Mouse (Mus musculus) stomach, embryonic 15.5 days (tissue): Measurements from ENCODE around the gene Gramd1c. TPM values are rescaled to one million over a fixed set of nuclear protein-coding genes. Genes with fewer than 3 reads are reported as not detected.

Experiments used
- ATAC-seq: fragments of 200-750 bp; cut with Nextera tagmentation; 2 replicates; pipeline ENCODE4 v1.8.0; 2017; ENCODE audit warnings: low read depth, moderate number of reproducible peaks, moderate TSS enrichment; ENCODE audit not compliant: insufficient read depth, low FRiP score
- H3K27ac ChIP-seq: fragments of 300-500 bp; sonication (generic); 2 replicates; pipeline ENCODE4 v1.5.1; 2015; ENCODE audit warnings: mild to moderate bottlenecking, inconsistent platforms
- H3K27me3 ChIP-seq: fragments of 300-500 bp; sonication (generic); replicated peaks from 2 replicates; pipeline ENCODE4 v1.6.1; 2015; ENCODE audit warnings: inconsistent platforms
- H3K36me3 ChIP-seq: fragments of 300-500 bp; sonication (generic); 2 replicates; pipeline ENCODE4 v1.6.1; 2015; ENCODE audit warnings: inconsistent platforms
- H3K4me1 ChIP-seq: fragments of 300-500 bp; sonication (generic); 2 replicates; pipeline ENCODE4 v1.6.1; 2015; ENCODE audit warnings: inconsistent platforms
- H3K4me2 ChIP-seq: fragments of 300-500 bp; sonication (generic); 2 replicates; pipeline ENCODE4 v1.6.1; 2015; ENCODE audit warnings: mild to moderate bottlenecking, inconsistent platforms
- H3K4me3 ChIP-seq: fragments of 300-500 bp; sonication (generic); replicated peaks from 2 replicates; pipeline ENCODE4 v1.5.1; 2015; ENCODE audit warnings: inconsistent platforms
- H3K9ac ChIP-seq: fragments of 300-500 bp; sonication (generic); 2 replicates; pipeline ENCODE4 v1.6.1; 2015; ENCODE audit warnings: inconsistent platforms
- H3K9me3 ChIP-seq: fragments of 300-500 bp; sonication (generic); 2 replicates; pipeline ENCODE4 v1.6.1; 2016; ENCODE audit warnings: inconsistent platforms
- WGBS: fragments of 180-500 bp; shearing (Covaris S2); methylation state at CpG from one replicate; pipeline ENCODE4 v1.1.7; 2015; 5-methylcytosine and 5-hydroxymethylcytosine counted together
- polyA plus RNA-seq: library from polyadenylated mRNA; unstranded; fragments of >200 nt; fragmentation: Nextera tagmentation; extraction: Ambion mirVana; gene quantifications from 2 replicates; pipeline ENCODE4 v1.2.1, GENCODE M21; 2015

Gramd1c gene
- polyA plus RNA-seq, 1 experiment from 2014 or later = 6.6 TPM

DNA sequence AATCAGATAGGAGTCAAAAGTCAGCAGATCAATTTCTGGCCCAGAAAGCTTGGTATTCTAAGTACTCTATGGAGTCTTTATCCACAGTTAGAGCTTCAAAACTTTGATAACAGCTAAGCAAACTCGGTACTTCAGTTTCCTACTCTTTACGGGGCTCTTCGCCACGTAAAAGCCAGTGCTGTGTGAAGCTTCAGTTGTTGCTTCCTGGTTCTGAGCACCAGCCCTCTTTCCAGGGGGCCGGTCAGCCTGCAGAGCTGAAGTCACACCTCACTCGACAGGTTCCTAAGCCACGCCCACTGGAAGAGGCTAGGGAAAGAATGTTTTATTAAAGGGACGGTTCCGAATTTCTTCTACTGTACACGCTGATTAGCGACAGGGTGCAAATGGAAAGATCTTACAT is 47.0 kb downstream of the Gramd1c start:
- Histone ChIP-seq H3K9ac (no peak overlapping the region), H3K27me3 (no peaks in the 10 kb centered on the region), H3K4me3 (peak overlapping the region; percentile 32), H3K4me1 (no peaks in the 10 kb centered on the region), H3K9me3 (no peaks in the 10 kb centered on the region), H3K36me3 (no peaks in the 10 kb centered on the region), H3K4me2 (peak overlapping the region; percentile 46), H3K27ac (no peak overlapping the region)
- 8% methylated on average over 11 of the region's 11 CpGs for WGBS
- peak; percentile 87 for ATAC-seq

DNA sequence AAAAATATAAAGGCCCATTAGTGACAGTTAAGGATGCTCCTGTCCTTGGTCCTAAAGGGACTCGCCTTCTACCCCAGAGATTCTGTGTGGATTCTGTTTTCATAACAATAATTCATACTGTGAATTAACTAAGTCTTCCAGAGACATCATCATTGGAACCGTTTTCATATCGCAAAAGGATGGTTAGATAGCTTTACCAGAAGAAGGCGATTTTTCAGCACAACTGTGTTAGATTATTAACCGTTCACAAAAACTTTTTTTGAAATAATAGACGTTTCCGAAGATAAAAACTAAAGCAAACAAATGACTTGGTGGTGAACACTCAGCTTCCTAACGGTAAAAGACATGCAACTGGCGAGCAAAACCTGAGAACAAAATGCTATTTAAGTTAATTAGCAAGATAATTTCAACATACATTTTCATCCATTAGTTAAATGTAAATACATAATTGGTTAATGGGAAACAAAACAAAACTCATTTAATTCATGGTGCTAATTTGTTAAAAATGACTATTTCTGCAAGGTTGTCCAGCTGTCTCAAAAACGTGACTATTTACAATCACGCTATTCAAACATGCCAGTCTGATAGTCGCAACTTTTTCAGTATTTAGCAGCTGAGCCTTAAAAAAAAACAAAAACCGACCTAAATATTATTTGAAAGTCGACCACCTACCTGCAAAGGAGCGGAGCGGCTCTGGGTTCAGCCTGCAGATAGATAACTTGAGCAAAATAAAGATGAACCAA is 47.6 kb downstream of the Gramd1c start:
- Histone ChIP-seq H3K27me3 (no peaks in the 10 kb centered on the region), H3K4me2 (peak overlapping the region; percentile 46), H3K9ac (no peak overlapping the region), H3K4me1 (no peaks in the 10 kb centered on the region), H3K4me3 (peak overlapping the region; percentile 32), H3K36me3 (no peaks in the 10 kb centered on the region), H3K27ac (no peak overlapping the region), H3K9me3 (no peaks in the 10 kb centered on the region)
- ATAC-seq = 0 out of 2 replicates have a peak, but pooled peaks have one; percentile 4
- WGBS = 47% methylated on average over 16 of the region's 16 CpGs

DNA sequence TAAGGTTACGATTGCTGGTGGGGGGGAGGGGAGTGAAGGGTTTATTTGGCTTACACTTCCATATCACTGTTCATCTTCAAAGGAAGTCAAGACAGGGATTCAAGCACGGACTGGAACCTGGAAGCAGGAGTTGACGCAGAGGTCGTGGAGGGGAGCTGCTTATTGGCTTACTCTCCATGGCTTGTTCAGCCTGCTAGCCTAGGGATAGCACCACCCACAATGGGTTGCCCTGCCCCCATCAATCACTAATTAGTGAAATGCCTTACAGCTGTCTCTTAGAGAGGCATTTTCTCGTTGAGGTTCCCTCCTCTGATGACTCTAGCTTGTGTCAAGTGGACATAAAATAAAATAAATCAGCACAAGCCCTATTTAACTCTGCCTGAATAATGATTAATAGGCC is 52.1 kb downstream of the Gramd1c start:
- H3K27me3 ChIP-seq = no peaks in the 10 kb centered on the region
- no peak overlapping the region for H3K4me3 ChIP-seq
- H3K4me2 ChIP-seq = no peak overlapping the region
- H3K4me1 ChIP-seq = no peaks in the 10 kb centered on the region
- H3K36me3 ChIP-seq = no peaks in the 10 kb centered on the region
- WGBS = 61% methylated on average over 5 of the region's 5 CpGs
- ATAC-seq = no peak
- H3K9me3 ChIP-seq = no peaks in the 10 kb centered on the region
- no peak overlapping the region for H3K27ac ChIP-seq
- no peak overlapping the region for H3K9ac ChIP-seq

DNA sequence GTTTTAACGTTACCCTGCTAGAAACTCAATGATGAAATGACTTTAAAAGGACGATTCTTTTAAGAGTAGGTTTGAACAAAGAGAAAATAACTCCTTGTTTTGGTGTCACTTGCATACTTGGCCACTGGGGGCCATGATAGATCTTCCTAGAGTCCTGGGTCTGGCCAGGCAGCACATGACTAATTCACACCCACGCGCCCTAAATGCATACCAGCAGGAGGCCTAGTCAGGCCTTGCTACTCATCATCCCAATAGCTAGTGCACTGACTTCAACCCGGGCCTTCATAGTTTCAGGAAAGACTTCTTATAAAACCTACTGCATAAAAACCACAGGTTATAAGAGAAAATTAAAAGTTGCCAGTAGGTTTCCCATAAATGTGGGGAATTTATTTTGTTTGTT is 61.1 kb downstream of the Gramd1c start:
- WGBS = 60% methylated on average over 5 of the region's 5 CpGs
- H3K4me2 ChIP-seq = no peak overlapping the region
- H3K9me3 ChIP-seq = no peaks in the 10 kb centered on the region
- no peak overlapping the region for H3K27ac ChIP-seq
- no peaks in the 10 kb centered on the region for H3K27me3 ChIP-seq
- ATAC-seq = no peak
- no peak overlapping the region for H3K9ac ChIP-seq
- no peak overlapping the region for H3K4me3 ChIP-seq
- H3K36me3 ChIP-seq = no peaks in the 10 kb centered on the region
- H3K4me1 ChIP-seq = no peaks in the 10 kb centered on the region

DNA sequence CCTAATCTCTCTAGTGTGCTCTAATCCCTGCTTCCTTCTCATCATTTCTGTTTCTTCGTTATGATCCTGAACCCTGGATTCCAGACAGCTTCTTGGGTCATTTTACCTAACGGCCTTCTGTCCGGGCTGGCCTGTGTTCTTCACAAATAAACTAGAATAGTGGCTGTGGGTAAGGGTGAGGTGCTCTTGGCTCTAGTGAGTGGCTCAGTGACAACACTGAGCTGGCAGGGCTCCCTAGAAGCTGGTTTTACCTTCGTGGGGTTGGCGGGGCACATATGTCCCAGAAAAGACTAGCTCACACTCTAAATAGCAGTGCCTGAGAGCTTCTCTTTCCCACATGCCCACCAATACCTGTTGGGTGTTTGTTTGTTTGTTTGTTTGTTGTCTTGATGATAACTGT is 63.6 kb downstream of the Gramd1c start:
- Histone ChIP-seq H3K36me3 (no peaks in the 10 kb centered on the region), H3K9ac (no peak overlapping the region), H3K4me1 (no peaks in the 10 kb centered on the region), H3K27ac (no peak overlapping the region), H3K9me3 (no peaks in the 10 kb centered on the region), H3K4me3 (no peak overlapping the region), H3K27me3 (no peaks in the 10 kb centered on the region), H3K4me2 (no peak overlapping the region)
- ATAC-seq = no peak
- WGBS = 80% methylated on average over 5 of the region's 5 CpGs

DNA sequence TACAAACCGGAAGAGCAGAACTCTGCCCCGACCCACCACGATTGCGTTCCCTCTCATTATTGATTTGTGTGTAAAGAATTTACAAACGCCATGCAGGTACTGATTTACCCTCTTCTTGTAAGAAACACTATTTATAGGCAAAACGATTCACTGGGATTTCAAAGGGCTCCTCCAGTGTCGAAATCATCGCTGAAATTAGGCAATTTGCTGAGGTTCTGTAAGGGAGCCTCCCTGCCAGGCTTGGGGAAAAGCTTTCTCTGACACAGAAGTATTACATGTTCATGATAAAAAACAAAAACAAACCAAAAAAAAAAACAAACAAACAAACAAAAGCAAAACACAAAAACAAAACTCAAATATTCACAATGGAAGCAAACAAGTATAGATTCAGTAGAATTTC is 64.0 kb downstream of the Gramd1c start:
- Histone ChIP-seq H3K9me3 (no peaks in the 10 kb centered on the region), H3K36me3 (no peaks in the 10 kb centered on the region), H3K27ac (no peak overlapping the region), H3K4me2 (no peak overlapping the region), H3K4me3 (no peak overlapping the region), H3K9ac (no peak overlapping the region), H3K27me3 (no peaks in the 10 kb centered on the region), H3K4me1 (no peaks in the 10 kb centered on the region)
- no peak for ATAC-seq
- 83% methylated on average over 8 of the region's 8 CpGs for WGBS

DNA sequence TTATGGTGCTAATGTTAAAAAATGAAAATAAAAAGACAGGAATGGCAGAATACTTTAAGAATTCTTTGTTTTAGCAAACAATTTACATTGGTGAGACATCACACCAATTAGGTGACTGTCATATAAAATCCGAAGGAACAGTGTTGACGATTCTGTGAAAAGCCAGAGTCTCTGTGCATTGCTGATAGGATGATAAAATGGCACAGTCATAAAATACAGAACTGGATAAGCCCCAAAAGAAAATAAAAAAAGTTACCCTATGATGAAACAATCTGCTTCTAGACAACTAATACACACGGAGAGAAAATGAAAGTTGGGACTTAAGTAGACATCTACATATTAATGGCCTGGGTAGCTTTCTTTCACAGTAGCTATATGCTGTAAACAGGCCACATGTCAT is 68.5 kb downstream of the Gramd1c start:
- 79% methylated on average over 3 of the region's 3 CpGs for WGBS
- no peaks in the 10 kb centered on the region for H3K4me1 ChIP-seq
- no peaks in the 10 kb centered on the region for H3K27me3 ChIP-seq
- H3K36me3 ChIP-seq = no peaks in the 10 kb centered on the region
- no peaks in the 10 kb centered on the region for H3K9me3 ChIP-seq
- H3K4me3 ChIP-seq = no peak overlapping the region
- no peak overlapping the region for H3K9ac ChIP-seq
- no peak overlapping the region for H3K4me2 ChIP-seq
- ATAC-seq = no peak
- no peak overlapping the region for H3K27ac ChIP-seq

DNA sequence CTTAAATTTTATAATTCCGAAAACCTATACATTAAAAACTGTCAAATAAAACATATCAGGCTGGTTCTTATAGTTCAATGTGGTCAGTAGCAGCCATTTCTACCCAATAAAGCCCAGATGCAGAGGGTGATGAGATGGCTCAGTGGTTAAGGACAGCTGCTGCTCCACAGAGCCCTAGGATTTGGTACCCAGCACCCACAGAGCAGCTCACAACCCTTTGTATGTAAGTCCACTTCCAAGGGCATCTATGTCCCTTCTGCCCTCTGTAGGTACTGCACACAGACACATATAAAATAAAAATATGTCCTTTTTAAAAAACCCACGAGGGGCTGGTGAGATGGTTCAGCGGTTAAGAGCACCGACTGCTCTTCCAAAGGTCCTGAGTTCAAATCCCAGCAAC is 76.8 kb downstream of the Gramd1c start:
- Histone ChIP-seq H3K27ac (no peak overlapping the region), H3K27me3 (no peaks in the 10 kb centered on the region), H3K36me3 (no peaks in the 10 kb centered on the region), H3K9ac (no peak overlapping the region), H3K4me3 (no peak overlapping the region), H3K4me1 (no peaks in the 10 kb centered on the region), H3K4me2 (no peak overlapping the region), H3K9me3 (no peaks in the 10 kb centered on the region)
- ATAC-seq = no peak
- WGBS = 90% methylated on average over 4 of the region's 4 CpGs

DNA sequence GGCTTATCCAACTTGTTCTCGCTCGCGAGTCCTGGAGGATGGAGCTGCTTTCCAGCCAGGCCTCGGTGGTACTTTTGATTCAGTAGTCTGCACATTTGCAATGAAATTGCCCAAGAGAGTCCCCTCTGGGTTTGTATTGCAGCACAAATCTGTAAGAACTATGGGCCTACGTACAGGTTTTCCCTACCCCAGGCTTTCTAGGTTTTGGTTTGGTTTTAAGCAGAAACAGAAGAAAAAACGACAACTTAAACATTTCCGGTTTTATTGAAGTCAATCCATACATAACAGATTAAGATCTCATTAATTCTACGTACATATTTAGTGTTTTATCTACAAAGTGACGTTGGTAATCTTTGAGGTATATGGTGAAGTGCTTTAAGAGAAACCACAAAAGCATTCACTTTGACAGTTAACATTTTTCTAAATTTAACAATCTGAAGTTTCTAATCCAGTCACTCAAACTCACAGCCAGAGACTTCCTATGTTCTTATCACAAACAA is 83.0 kb downstream of the Gramd1c start:
- H3K4me3 ChIP-seq = peak overlapping the region; percentile 68
- WGBS = 26% methylated on average over 9 of the region's 9 CpGs
- H3K4me2 ChIP-seq = peak overlapping the region; percentile 99
- no peak for ATAC-seq
- H3K27me3 ChIP-seq = peaks cover 5% of the 10 kb centered on the region; the same call in 1 of the 2 replicates
- no peak overlapping the region for H3K9ac ChIP-seq
- peaks cover 8% of the 10 kb centered on the region; the same call in 1 of the 2 replicates for H3K4me1 ChIP-seq
- no peaks in the 10 kb centered on the region for H3K36me3 ChIP-seq
- no peaks in the 10 kb centered on the region for H3K9me3 ChIP-seq
- H3K27ac ChIP-seq = no peak overlapping the region

DNA sequence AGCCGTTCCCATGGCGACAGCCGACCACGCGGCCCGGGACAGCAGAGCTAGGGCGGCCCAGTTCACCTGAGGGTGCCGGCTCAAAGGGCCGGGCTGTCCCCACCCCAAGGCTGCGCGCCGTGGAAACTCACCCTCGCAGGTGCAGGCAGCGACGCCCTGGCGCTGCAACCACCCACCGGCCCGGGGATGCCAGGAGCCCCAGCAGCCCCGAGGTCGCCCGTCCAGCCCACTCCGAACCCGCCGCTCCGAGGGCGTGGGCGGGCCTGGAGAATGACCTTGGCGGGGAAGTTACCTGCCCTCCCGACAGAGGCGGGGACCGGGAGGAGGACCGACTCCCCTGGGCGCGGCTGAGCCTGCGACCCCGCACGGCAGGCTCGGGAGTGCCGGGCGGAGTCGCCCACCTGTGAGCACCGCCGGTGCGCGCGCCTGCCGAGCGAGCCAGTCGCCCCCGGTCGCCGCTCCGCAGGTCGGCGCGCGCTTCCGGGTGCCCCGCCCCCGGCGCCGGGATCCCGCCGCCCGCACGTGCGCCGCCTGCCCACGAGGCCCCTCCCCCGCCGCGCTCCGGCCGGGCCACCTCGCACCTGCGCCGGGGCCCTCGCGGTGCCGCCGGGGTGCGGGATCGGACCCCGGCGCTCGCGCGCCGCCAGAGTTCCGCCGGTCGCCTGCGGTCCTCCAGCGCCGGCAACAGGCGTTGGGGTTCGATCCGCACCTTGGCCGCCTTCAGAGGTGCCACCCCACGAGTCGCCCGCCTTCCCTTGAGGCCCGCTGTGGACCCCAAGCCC is 83.6 kb downstream of the Gramd1c start, which contains the start of gene Zdhhc23:
Gene Zdhhc23 (minus strand): TSS at position 464 of the 782 bp plus-strand sequence.
- H3K9ac ChIP-seq = peak within 1 kb of the TSS; percentile 32; the same call in 1 of the 2 replicates
- WGBS = under 1% methylated on average over 75 of the region's 103 CpGs
- peaks cover 8% of the 10 kb centered on the region; the same call in 1 of the 2 replicates for H3K4me1 ChIP-seq
- H3K27me3 ChIP-seq = peaks cover 5% of the 10 kb centered on the region; the same call in 1 of the 2 replicates
- no peaks in the 10 kb centered on the region for H3K36me3 ChIP-seq
- H3K4me2 ChIP-seq = peak within 1 kb of the TSS; percentile 99
- peak within 1 kb of the TSS; percentile 68 for H3K4me3 ChIP-seq
- no peaks in the 10 kb centered on the region for H3K9me3 ChIP-seq
- no peak within 1 kb of the TSS for H3K27ac ChIP-seq
- peak; percentile 72 for ATAC-seq

DNA sequence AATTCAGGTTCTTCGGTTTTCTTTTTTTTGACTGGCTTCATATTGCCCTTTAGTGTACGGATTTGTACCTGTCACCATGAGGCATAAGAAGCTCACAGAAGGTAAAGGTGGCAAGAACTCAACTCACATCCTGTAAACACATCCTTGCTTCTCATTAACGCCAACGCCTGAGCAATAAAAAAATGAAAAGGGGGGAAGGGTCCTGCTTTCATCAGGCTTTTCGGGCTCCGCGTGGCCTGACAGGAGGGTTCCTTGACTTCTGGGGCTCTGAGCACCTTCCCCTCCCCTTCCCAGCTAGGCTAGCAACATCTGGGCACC is 84.2 kb downstream of the Gramd1c start:
- ATAC-seq = no peak
- WGBS = 23% methylated on average over 7 of the region's 7 CpGs

More for the DNA sequence above, 84.2 kb downstream of the Gramd1c start:
- Histone ChIP-seq H3K4me3 (peak overlapping the region; percentile 68), H3K9me3 (no peaks in the 10 kb centered on the region), H3K27me3 (peaks cover 5% of the 10 kb centered on the region; the same call in 1 of the 2 replicates), H3K27ac (no peak overlapping the region), H3K9ac (0 out of 2 replicates have a peak overlapping the region, but pooled peaks have one; percentile 32), H3K36me3 (no peaks in the 10 kb centered on the region), H3K4me1 (peaks cover 8% of the 10 kb centered on the region; the same call in 1 of the 2 replicates), H3K4me2 (peak overlapping the region; percentile 99)
